Mouse (Mus musculus): Measurements from ENCODE around the gene Itpkb. TPM values are rescaled to one million over a fixed set of nuclear protein-coding genes. Genes with fewer than 3 reads are reported as not detected.
A peak's percentile ranks its signal among the peaks of the same experiment; 100 is the strongest.

Itpkb gene
- polyA plus RNA-seq, 1 experiment from 2014 or later: 3.4 TPM

DNA sequence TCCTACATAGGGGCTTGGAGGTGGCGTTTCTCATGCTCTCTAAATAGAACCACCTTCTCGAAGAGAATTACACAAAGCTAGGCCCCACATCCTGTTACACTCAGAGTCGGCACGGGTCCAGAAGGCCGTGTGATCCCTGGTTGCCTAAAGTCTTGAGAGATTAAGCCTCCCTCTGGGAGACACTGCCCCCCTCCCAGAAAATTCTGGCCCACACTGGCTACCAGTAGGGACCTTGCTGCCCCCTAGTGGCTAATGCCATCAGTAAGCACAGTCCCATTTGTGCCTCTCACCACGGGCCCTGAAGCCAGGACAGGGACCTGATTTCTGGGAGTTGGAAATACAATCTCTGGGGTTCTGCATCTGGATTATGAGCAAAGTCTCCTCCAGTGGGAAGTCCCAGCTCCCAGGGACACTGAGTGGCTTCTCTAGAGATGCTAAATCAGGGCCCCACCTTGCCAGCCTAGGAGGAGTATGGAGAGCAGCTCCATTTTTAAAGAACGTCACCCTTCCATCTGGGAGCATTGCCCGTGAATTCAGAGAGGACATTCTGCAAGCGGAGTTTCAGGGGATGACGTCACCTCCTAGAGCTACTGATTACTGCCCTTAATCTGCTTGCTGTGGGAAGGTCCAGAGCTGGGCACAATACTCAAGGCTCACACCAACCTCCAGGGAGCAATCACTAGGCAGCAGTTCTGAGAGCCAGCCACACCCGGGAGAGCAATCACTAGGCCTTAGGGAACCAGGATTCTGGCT lies 92.0 kb downstream of the Itpkb start:
- no peaks in the 10 kb centered on the region for H3K9me3 ChIP-seq
- ATAC-seq (ENCODE audit: low FRiP score): peak; percentile 33; the same call in 1 of the 2 replicates
- H3K4me1 ChIP-seq (replicated peaks): peaks cover 22% of the 10 kb centered on the region
- H3K27me3 ChIP-seq: no peaks in the 10 kb centered on the region
- WGBS: 37% methylated on average over 11 of the region's 11 CpGs
- no peak overlapping the region for H3K4me3 ChIP-seq
- no peak overlapping the region for H3K4me2 ChIP-seq
- H3K27ac ChIP-seq: peak overlapping the region; percentile 9; the same call in 1 of the 2 replicates
- H3K36me3 ChIP-seq: no peaks in the 10 kb centered on the region
- H3K9ac ChIP-seq: no peak overlapping the region; the same call in 1 of the 2 replicates

DNA sequence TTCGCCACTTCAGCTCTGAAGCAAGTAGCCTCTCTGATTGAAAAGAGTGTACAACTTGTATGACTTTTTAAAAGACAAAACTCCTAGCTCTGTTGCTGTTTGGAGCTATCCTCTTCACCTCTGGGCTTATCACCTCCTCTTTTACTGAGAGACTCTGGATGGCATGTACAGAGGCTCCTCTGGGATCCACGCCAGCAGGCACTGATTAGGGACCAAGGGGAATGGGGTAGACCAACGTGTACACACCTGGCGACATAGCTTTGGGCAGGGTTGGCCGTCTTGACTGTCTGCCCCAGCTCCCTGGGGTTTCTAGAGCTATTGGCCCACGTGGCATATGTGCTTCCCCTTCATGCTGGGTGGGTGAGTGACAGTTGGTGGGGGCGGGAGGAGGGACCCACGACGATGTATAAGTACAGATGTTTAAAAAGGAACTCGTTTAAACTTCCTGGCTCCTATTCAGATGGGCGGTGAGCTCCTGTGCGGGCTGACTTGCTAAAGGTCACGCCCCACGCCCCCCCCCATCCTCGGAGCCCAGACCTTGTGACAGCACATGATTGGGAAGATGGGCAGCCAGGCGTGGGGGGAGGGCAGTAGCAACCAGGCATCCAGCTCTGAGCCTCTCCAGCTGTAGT lies 92.8 kb downstream of the Itpkb start:
- Histone ChIP-seq H3K4me2 (no peak overlapping the region), H3K27ac (no peak overlapping the region), H3K4me1 (replicated peaks) (peaks cover 28% of the 10 kb centered on the region), H3K9ac (no peak overlapping the region; the same call in 1 of the 2 replicates), H3K36me3 (no peaks in the 10 kb centered on the region), H3K27me3 (0 out of 2 replicates have a peak, but pooled peaks cover 2% of the 10 kb centered on the region), H3K4me3 (no peak overlapping the region), H3K9me3 (no peaks in the 10 kb centered on the region)
- 61% methylated on average over 16 of the region's 16 CpGs for WGBS
- ATAC-seq (ENCODE audit: low FRiP score): no peak

DNA sequence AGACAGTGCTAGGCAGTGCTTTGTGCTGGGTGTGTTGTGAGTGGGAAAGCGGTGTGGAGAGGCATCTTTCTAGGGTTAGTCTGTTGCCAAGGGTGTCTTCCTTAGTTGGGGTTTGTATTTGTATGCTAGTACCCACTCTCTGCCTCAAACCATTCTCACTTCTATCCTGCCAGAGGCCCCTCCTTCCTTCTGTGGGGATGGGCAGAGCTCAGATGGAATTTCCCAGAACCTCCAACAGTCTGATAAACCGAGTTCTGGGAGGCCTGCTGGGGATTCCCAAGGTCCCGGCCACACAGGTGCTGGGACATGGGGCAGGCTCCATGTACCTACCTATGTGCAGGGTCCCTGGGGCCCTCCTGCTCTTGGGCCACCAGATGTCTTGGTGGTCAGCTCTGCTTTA lies 93.6 kb downstream of the Itpkb start:
- no peaks in the 10 kb centered on the region for H3K9me3 ChIP-seq
- 83% methylated on average over 3 of the region's 3 CpGs for WGBS
- H3K27me3 ChIP-seq: 0 out of 2 replicates have a peak, but pooled peaks cover 2% of the 10 kb centered on the region
- no peak overlapping the region for H3K9ac ChIP-seq
- no peak overlapping the region for H3K4me2 ChIP-seq
- peaks cover 30% of the 10 kb centered on the region for H3K4me1 ChIP-seq (replicated peaks)
- ATAC-seq (ENCODE audit: low FRiP score): no peak
- H3K36me3 ChIP-seq: no peaks in the 10 kb centered on the region
- H3K27ac ChIP-seq: no peak overlapping the region
- H3K4me3 ChIP-seq: no peak overlapping the region

DNA sequence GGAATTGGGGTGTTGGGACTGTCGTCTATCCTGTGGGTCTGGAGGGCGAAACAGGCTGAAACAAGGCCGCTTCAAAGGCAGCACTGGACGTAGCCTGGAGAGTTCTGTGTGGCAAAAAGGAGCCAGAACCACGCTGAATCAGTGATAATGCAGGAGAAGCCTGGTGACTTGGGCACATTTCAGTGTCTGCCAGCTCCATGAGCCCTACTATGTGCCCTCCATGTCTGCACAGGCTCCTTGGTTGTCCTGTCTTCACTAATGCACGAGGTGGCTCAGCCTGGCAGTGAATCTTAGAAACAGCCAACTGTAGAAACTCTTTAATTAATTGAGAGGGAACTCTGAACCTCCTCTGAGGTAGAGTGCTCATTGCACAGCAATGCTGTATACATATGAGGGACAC lies 96.1 kb downstream of the Itpkb start:
- Histone ChIP-seq H3K9ac (no peak overlapping the region), H3K4me2 (no peak overlapping the region), H3K9me3 (no peaks in the 10 kb centered on the region), H3K27ac (no peak overlapping the region), H3K27me3 (0 out of 2 replicates have a peak, but pooled peaks cover 2% of the 10 kb centered on the region), H3K4me1 (replicated peaks) (peaks cover 15% of the 10 kb centered on the region), H3K4me3 (no peak overlapping the region), H3K36me3 (no peaks in the 10 kb centered on the region)
- 85% methylated on average over 6 of the region's 6 CpGs for WGBS
- no peak for ATAC-seq (ENCODE audit: low FRiP score)

DNA sequence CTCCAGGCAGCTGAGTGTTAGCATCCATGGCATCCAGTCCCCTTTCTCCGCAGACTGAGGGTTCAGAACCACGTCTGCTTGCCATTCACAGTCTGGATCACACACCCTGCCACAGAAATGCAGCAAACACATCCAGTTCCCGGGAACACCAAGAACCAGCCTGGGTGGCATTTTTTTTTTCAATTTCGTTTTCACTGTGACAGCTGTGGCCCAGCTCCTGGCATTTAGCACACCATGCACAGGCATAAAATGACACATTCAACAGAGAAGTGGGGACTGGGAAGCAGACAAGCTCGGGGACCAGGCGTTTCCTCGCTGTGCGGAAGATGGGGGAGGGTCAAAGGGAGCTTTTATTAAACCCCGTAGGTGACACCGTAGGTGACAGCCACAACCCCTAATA lies 97.4 kb downstream of the Itpkb start:
- no peak overlapping the region for H3K9ac ChIP-seq
- no peak overlapping the region for H3K4me2 ChIP-seq
- H3K4me1 ChIP-seq (replicated peaks): peaks cover 19% of the 10 kb centered on the region
- no peak overlapping the region for H3K4me3 ChIP-seq
- no peaks in the 10 kb centered on the region for H3K36me3 ChIP-seq
- WGBS: 65% methylated on average over 10 of the region's 10 CpGs
- no peak overlapping the region for H3K27ac ChIP-seq
- no peak for ATAC-seq (ENCODE audit: low FRiP score)
- no peaks in the 10 kb centered on the region for H3K9me3 ChIP-seq
- 0 out of 2 replicates have a peak, but pooled peaks cover 2% of the 10 kb centered on the region for H3K27me3 ChIP-seq

DNA sequence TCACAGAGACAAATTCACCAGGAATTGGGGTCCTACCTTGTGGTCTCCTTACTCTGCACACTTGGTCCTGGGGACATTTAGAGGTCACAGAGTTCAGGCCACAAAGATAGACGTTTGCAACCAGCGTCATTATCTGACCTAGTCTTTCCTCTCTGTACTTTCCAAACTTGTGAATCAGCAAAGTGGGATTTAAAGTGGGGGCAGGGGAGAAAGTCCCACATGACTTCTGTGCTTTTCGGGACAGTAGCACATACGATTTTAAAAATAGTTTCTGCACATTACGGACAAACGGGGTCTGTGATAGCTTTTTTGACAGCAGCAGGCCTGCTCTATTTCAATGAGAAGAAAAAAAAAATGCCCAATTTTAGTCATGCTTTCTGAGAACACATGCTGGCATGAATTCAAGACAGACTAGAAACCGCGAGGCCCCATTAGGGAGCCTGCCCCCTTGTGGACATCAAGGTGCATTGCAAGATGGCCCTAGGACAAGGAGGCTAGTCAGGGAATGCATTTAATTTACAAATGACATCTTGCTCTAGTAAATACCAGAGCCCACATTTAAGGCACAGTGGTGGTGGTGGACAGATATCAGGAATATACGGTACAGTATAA lies 97.9 kb downstream of the Itpkb start:
- H3K9me3 ChIP-seq: no peaks in the 10 kb centered on the region
- H3K9ac ChIP-seq: no peak overlapping the region
- no peak for ATAC-seq (ENCODE audit: low FRiP score)
- H3K4me2 ChIP-seq: no peak overlapping the region
- H3K27me3 ChIP-seq: 0 out of 2 replicates have a peak, but pooled peaks cover 2% of the 10 kb centered on the region
- peaks cover 21% of the 10 kb centered on the region for H3K4me1 ChIP-seq (replicated peaks)
- no peak overlapping the region for H3K4me3 ChIP-seq
- 36% methylated on average over 9 of the region's 9 CpGs for WGBS
- no peaks in the 10 kb centered on the region for H3K36me3 ChIP-seq
- no peak overlapping the region for H3K27ac ChIP-seq

DNA sequence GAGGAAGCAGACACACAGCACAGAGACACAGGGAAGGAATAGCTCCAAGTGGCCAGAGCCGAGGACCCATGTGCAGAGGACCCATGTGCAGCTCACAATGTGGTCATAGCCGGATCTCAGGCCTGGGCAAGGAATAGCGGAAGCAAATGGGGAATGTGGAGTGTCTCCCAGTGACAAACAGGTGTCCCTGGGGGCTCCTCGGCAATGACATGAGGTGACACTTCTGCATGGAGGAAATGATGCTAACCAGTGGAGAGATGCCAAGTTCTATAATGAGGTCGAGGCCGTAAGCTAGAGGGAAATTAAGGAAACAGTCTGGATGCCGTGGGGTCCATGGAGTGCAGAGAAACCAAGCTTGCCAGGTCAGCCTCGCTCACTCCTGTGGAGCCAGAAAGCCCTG lies 98.6 kb downstream of the Itpkb start:
- no peak overlapping the region for H3K4me3 ChIP-seq
- ATAC-seq (ENCODE audit: low FRiP score): no peak
- H3K36me3 ChIP-seq: no peaks in the 10 kb centered on the region
- peaks cover 28% of the 10 kb centered on the region for H3K4me1 ChIP-seq (replicated peaks)
- no peak overlapping the region for H3K27ac ChIP-seq
- no peak overlapping the region for H3K9ac ChIP-seq
- no peak overlapping the region for H3K4me2 ChIP-seq
- 87% methylated on average over 8 of the region's 8 CpGs for WGBS
- 0 out of 2 replicates have a peak, but pooled peaks cover 2% of the 10 kb centered on the region for H3K27me3 ChIP-seq
- no peaks in the 10 kb centered on the region for H3K9me3 ChIP-seq

DNA sequence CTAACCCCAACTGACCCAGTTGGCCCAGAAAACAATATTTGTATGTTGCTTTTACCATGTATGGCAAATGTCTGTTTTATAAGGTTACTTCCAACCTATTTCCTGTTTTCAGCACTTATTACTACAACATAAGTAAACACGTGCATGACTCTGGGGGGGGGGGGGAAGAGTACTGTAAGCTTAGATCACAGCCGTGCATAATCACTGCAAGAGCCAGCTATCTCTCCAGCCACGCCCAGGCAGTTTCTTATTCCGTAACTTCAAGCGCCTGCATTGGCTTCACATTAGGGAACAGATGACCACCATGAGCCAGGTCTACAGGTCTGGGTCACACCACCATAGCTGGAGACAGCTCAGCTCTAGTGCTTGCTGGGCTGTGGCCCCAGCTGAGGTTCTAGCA lies 99.5 kb downstream of the Itpkb start:
- Histone ChIP-seq H3K4me3 (no peak overlapping the region), H3K4me1 (replicated peaks) (peaks cover 33% of the 10 kb centered on the region), H3K9me3 (no peaks in the 10 kb centered on the region), H3K36me3 (no peaks in the 10 kb centered on the region), H3K4me2 (no peak overlapping the region), H3K9ac (no peak overlapping the region), H3K27me3 (0 out of 2 replicates have a peak, but pooled peaks cover 2% of the 10 kb centered on the region), H3K27ac (no peak overlapping the region)
- no peak for ATAC-seq (ENCODE audit: low FRiP score)
- 85% methylated on average over 5 of the region's 5 CpGs for WGBS

DNA sequence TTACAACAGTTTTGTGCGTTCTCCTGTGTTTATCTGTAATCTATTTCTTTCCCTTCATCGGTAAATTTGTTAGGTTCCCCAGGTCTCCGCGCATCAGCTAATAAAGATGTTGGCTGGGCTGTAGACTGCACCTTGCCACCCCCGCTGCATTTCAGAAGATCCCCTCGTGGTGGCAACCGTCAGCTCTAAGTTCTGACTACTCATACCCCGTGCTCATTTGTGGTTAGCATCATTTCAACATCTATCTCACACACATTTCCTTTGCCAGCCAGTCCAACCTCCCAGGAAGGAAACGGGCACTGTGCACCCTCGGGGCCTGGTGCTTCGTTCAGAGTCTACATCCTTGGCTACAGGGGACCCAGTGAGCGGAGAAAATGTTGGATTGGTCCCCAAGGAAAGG lies 101.5 kb downstream of the Itpkb start:
- no peaks in the 10 kb centered on the region for H3K36me3 ChIP-seq
- no peaks in the 10 kb centered on the region for H3K9me3 ChIP-seq
- H3K27ac ChIP-seq: no peak overlapping the region
- 75% methylated on average over 12 of the region's 12 CpGs for WGBS
- peaks cover 5% of the 10 kb centered on the region; the same call in 1 of the 2 replicates for H3K27me3 ChIP-seq
- H3K9ac ChIP-seq: no peak overlapping the region
- H3K4me2 ChIP-seq: no peak overlapping the region
- H3K4me3 ChIP-seq: no peak overlapping the region
- H3K4me1 ChIP-seq (replicated peaks): peaks cover 34% of the 10 kb centered on the region
- no peak for ATAC-seq (ENCODE audit: low FRiP score)

DNA sequence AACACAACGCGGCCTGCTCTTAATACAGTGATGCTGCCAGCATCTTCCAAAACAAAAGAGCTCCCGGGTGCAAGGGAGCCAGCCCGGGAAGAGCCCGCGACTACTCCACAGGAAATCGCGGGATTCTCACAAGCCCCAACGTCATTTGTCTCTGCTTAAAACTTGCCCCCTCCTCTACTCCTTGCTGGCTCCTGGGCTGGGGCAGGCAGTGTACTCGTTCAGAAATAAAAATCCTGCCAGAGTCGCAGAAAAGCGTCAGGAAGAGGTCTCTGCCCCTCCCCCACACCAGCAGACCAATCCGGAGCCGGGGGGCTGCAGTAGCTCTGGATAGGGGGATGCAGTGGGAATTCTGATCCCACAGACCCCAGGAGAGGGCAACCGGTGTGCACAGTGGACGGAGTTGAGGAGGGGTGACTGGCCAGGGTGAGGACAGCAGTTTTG lies 102.8 kb downstream of the Itpkb start:
- Histone ChIP-seq H3K4me1 (replicated peaks) (peaks cover 27% of the 10 kb centered on the region), H3K36me3 (no peaks in the 10 kb centered on the region), H3K9ac (peak overlapping the region; percentile 76), H3K4me2 (peak overlapping the region; percentile 62), H3K9me3 (no peaks in the 10 kb centered on the region), H3K27ac (peak overlapping the region; percentile 55; the same call in 1 of the 2 replicates), H3K4me3 (peak overlapping the region; percentile 39), H3K27me3 (peaks cover 6% of the 10 kb centered on the region; the same call in 1 of the 2 replicates)
- ATAC-seq (ENCODE audit: low FRiP score): peak; percentile 59
- WGBS: under 1% methylated on average over 16 of the region's 16 CpGs

DNA sequence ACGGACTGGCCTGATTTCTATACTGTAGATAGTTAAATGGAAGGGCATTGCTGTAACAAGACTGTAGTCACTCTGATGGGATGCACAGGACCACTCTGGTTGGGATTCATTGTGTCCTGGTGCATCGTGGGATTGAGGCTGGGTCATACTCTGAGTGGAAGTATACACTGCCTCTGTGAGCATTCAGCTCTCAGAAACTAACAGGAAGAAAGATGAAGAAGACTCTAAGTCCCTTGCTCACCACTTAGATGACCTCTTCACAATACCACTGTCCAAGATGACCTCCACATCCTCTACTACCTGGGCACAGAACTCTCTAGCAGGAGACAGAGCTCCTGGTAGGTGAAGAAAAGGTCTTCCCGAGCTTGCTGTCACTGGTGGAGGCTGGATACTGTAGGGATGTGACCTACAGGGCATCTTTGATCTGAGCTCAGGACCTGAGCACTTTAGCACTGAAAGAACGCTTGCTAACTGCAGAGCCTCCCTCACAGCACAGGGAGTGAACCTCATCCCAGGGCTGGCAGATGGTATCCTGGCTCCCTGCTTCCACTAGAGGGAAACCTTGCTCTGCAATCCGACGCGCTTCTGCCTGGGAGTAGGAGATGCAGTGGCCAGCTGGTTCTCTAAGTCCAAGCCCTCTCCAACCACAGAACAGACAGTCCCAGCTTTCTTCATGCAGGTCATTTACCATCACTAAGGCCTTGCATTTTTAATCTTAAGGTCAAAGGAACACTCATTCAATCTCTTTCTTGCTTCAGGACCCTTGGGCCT lies 103.7 kb downstream of the Itpkb start:
- Histone ChIP-seq H3K4me1 (replicated peaks) (peaks cover 25% of the 10 kb centered on the region), H3K27ac (0 out of 2 replicates have a peak overlapping the region, but pooled peaks have one; percentile 55), H3K4me2 (no peak overlapping the region), H3K27me3 (peaks cover 6% of the 10 kb centered on the region; the same call in 1 of the 2 replicates), H3K36me3 (no peaks in the 10 kb centered on the region), H3K9ac (no peak overlapping the region), H3K9me3 (no peaks in the 10 kb centered on the region), H3K4me3 (no peak overlapping the region)
- WGBS: 20% methylated on average over 7 of the region's 7 CpGs
- ATAC-seq (ENCODE audit: low FRiP score): peak; percentile 80
